Mouse (Mus musculus): ENCODE results near the gene Cd59b.
A peak's percentile ranks its signal among the peaks of the same experiment; 100 is the strongest.

Cd59b gene

GRCm38 (mm10) chr2:104120312-104120711, 50.7 kb downstream of the Cd59b start:
- no peak for DNase-seq

GRCm38 (mm10) chr2:104121681-104122504, 52.2 kb downstream of the Cd59b start:
- DNase-seq, result peak; percentile 77

- peak; percentile 98 for DNase-seq
Observed at GRCm38 (mm10) chr2:104122505-104123378, 53.1 kb downstream of the Cd59b start, which contains the start of gene A930018P22Rik. TSS of gene A930018P22Rik (plus strand) at chr2:104122769.

- peak; percentile 61 for DNase-seq
Observed at GRCm38 (mm10) chr2:104123540-104123939, 53.9 kb downstream of the Cd59b start.

GRCm38 (mm10) chr2:104124071-104124470, 54.4 kb downstream of the Cd59b start:
- DNase-seq, result no peak

- DNase-seq, result no peak
Observed at GRCm38 (mm10) chr2:104128803-104129531, 59.3 kb downstream of the Cd59b start.

- DNase-seq, result peak; percentile 92
Observed at GRCm38 (mm10) chr2:104130165-104130564, 60.5 kb downstream of the Cd59b start.

- DNase-seq, result peak; percentile 88
Observed at GRCm38 (mm10) chr2:104130969-104131368, 61.3 kb downstream of the Cd59b start.

GRCm38 (mm10) chr2:104132266-104132859, 62.7 kb downstream of the Cd59b start:
- no peak for DNase-seq

GRCm38 (mm10) chr2:104133042-104133810, 63.6 kb downstream of the Cd59b start:
- DNase-seq, result no peak

GRCm38 (mm10) chr2:104134150-104135056, 64.8 kb downstream of the Cd59b start:
- DNase-seq, result peak; percentile 62

- DNase-seq, result no peak
Observed at GRCm38 (mm10) chr2:104135920-104136319, 66.3 kb downstream of the Cd59b start.

All from liver (tissue).